Mouse (Mus musculus): ENCODE measurements around the gene Bmi1. TPM values are rescaled to one million over a fixed set of nuclear protein-coding genes. Genes with fewer than 3 reads are reported as not detected.

Gene Bmi1
- polyA plus RNA-seq, 1 experiment from 2014 or later: 5.1 TPM

GRCm38 (mm10) chr2:18699401-18699990, 22.7 kb downstream of the Bmi1 start:
- no peak overlapping the region for H3K9ac ChIP-seq (replicated peaks)
- peaks cover 64% of the 10 kb centered on the region for H3K27me3 ChIP-seq (ENCODE audit: insufficient read depth, low read length)
- H3K9me3 ChIP-seq (ENCODE audit: low read length): no peaks in the 10 kb centered on the region
- TF ChIP-seq EP300 (IDR thresholded peaks at IDR 0.05; ENCODE audit: low read depth): no peak
- TF ChIP-seq CTCF (IDR thresholded peaks at IDR 0.05; ENCODE audit: low read depth): no peak
- no peak overlapping the region for H3K4me2 ChIP-seq (ENCODE audit: low read depth, low read length)
- no peak for DNase-seq
- H3K4me1 ChIP-seq (ENCODE audit: insufficient read depth): peaks cover 7% of the 10 kb centered on the region
- ATAC-seq: no peak
- peak overlapping the region; percentile 24; the same call in 1 of the 2 replicates for H3K4me3 ChIP-seq (ENCODE audit: low read depth, low read length)
- 3% methylated on average over 11 of the region's 11 CpGs for WGBS (ENCODE audit: insufficient replicate concordance)
- H3K36me3 ChIP-seq (replicated peaks; ENCODE audit: insufficient read depth, low read length): no peaks in the 10 kb centered on the region
- H3K27ac ChIP-seq (ENCODE audit: low read depth): no peak overlapping the region

- H3K27me3 ChIP-seq (ENCODE audit: insufficient read depth, low read length): no peaks in the 10 kb centered on the region
- ATAC-seq: no peak
- 55% methylated on average over 3 of the region's 3 CpGs for WGBS (ENCODE audit: insufficient replicate concordance)
- no peak for TF ChIP-seq CTCF (IDR thresholded peaks at IDR 0.05; ENCODE audit: low read depth)
- TF ChIP-seq EP300 (IDR thresholded peaks at IDR 0.05; ENCODE audit: low read depth): no peak
- no peak overlapping the region for H3K27ac ChIP-seq (ENCODE audit: low read depth)
- H3K36me3 ChIP-seq (replicated peaks; ENCODE audit: insufficient read depth, low read length): no peaks in the 10 kb centered on the region
- no peak overlapping the region for H3K4me2 ChIP-seq (ENCODE audit: low read depth, low read length)
- no peaks in the 10 kb centered on the region for H3K9me3 ChIP-seq (ENCODE audit: low read length)
- DNase-seq: no peak
- H3K4me3 ChIP-seq (ENCODE audit: low read depth, low read length): no peak overlapping the region
- H3K4me1 ChIP-seq (ENCODE audit: insufficient read depth): no peaks in the 10 kb centered on the region
- no peak overlapping the region for H3K9ac ChIP-seq (replicated peaks)
Measured at GRCm38 (mm10) chr2:18710356-18710755, 33.5 kb downstream of the Bmi1 start.

GRCm38 (mm10) chr2:18713071-18713470, 36.3 kb downstream of the Bmi1 start:
- 73% methylated on average over 2 of the region's 2 CpGs for WGBS (ENCODE audit: insufficient replicate concordance)
- no peaks in the 10 kb centered on the region for H3K9me3 ChIP-seq (ENCODE audit: low read length)
- no peaks in the 10 kb centered on the region for H3K27me3 ChIP-seq (ENCODE audit: insufficient read depth, low read length)
- H3K4me3 ChIP-seq (ENCODE audit: low read depth, low read length): no peak overlapping the region
- no peaks in the 10 kb centered on the region for H3K4me1 ChIP-seq (ENCODE audit: insufficient read depth)
- H3K36me3 ChIP-seq (replicated peaks; ENCODE audit: insufficient read depth, low read length): no peaks in the 10 kb centered on the region
- no peak overlapping the region for H3K27ac ChIP-seq (ENCODE audit: low read depth)
- H3K9ac ChIP-seq (replicated peaks): no peak overlapping the region
- no peak overlapping the region for H3K4me2 ChIP-seq (ENCODE audit: low read depth, low read length)
- no peak for DNase-seq
- no peak for TF ChIP-seq CTCF (IDR thresholded peaks at IDR 0.05; ENCODE audit: low read depth)
- TF ChIP-seq EP300 (IDR thresholded peaks at IDR 0.05; ENCODE audit: low read depth): no peak
- ATAC-seq: no peak

GRCm38 (mm10) chr2:18714337-18714736, 37.5 kb downstream of the Bmi1 start:
- TF ChIP-seq CTCF (IDR thresholded peaks at IDR 0.05; ENCODE audit: low read depth) (peak; percentile 6; the same call in 1 of the 2 replicates), EP300 (IDR thresholded peaks at IDR 0.05; ENCODE audit: low read depth) (no peak)

GRCm38 (mm10) chr2:18718521-18718920, 41.7 kb downstream of the Bmi1 start:
- H3K27ac ChIP-seq (ENCODE audit: low read depth): no peak overlapping the region
- no peak overlapping the region for H3K4me3 ChIP-seq (ENCODE audit: low read depth, low read length)
- H3K36me3 ChIP-seq (replicated peaks; ENCODE audit: insufficient read depth, low read length): no peaks in the 10 kb centered on the region
- H3K4me1 ChIP-seq (ENCODE audit: insufficient read depth): no peaks in the 10 kb centered on the region
- H3K9me3 ChIP-seq (ENCODE audit: low read length): no peaks in the 10 kb centered on the region
- WGBS (ENCODE audit: insufficient replicate concordance): 76% methylated on average over 4 of the region's 4 CpGs
- DNase-seq (no peak), ATAC-seq (no peak)
- H3K9ac ChIP-seq (replicated peaks): no peak overlapping the region
- no peak overlapping the region for H3K4me2 ChIP-seq (ENCODE audit: low read depth, low read length)
- TF ChIP-seq EP300 (IDR thresholded peaks at IDR 0.05; ENCODE audit: low read depth) (no peak), CTCF (IDR thresholded peaks at IDR 0.05; ENCODE audit: low read depth) (no peak)
- H3K27me3 ChIP-seq (ENCODE audit: insufficient read depth, low read length): no peaks in the 10 kb centered on the region

More at GRCm38 (mm10) chr2:18714337-18714736, 37.5 kb downstream of the Bmi1 start:
- H3K9me3 ChIP-seq (ENCODE audit: low read length): no peaks in the 10 kb centered on the region
- no peaks in the 10 kb centered on the region for H3K36me3 ChIP-seq (replicated peaks; ENCODE audit: insufficient read depth, low read length)
- WGBS (ENCODE audit: insufficient replicate concordance): 57% methylated on average over 3 of the region's 3 CpGs
- DNase-seq: no peak
- H3K4me3 ChIP-seq (ENCODE audit: low read depth, low read length): no peak overlapping the region
- no peak overlapping the region for H3K27ac ChIP-seq (ENCODE audit: low read depth)
- ATAC-seq: no peak
- no peaks in the 10 kb centered on the region for H3K4me1 ChIP-seq (ENCODE audit: insufficient read depth)
- no peak overlapping the region for H3K4me2 ChIP-seq (ENCODE audit: low read depth, low read length)
- H3K27me3 ChIP-seq (ENCODE audit: insufficient read depth, low read length): no peaks in the 10 kb centered on the region
- no peak overlapping the region for H3K9ac ChIP-seq (replicated peaks)

GRCm38 (mm10) chr2:18722208-18722830, 45.5 kb downstream of the Bmi1 start:
- no peaks in the 10 kb centered on the region for H3K36me3 ChIP-seq (replicated peaks; ENCODE audit: insufficient read depth, low read length)
- ATAC-seq: no peak
- H3K4me3 ChIP-seq (ENCODE audit: low read depth, low read length): no peak overlapping the region
- 60% methylated on average over 3 of the region's 3 CpGs for WGBS (ENCODE audit: insufficient replicate concordance)
- no peak for TF ChIP-seq CTCF (IDR thresholded peaks at IDR 0.05; ENCODE audit: low read depth)
- no peak for TF ChIP-seq EP300 (IDR thresholded peaks at IDR 0.05; ENCODE audit: low read depth)
- no peak for DNase-seq
- H3K27me3 ChIP-seq (ENCODE audit: insufficient read depth, low read length): no peaks in the 10 kb centered on the region
- H3K9ac ChIP-seq (replicated peaks): no peak overlapping the region
- H3K4me2 ChIP-seq (ENCODE audit: low read depth, low read length): no peak overlapping the region
- no peak overlapping the region for H3K27ac ChIP-seq (ENCODE audit: low read depth)
- no peaks in the 10 kb centered on the region for H3K4me1 ChIP-seq (ENCODE audit: insufficient read depth)
- H3K9me3 ChIP-seq (ENCODE audit: low read length): no peaks in the 10 kb centered on the region
